Mouse (Mus musculus): ENCODE results near the gene Ksr1. TPM values are rescaled to one million over a fixed set of nuclear protein-coding genes. Genes with fewer than 3 reads are reported as not detected.

Gene Ksr1
- polyA plus RNA-seq, 1 experiment from 2014 or later, result 5.7 TPM

GRCm38 (mm10) chr11:79182881-79183280 lies 36.7 kb upstream of the Ksr1 start:
- no peaks in the 10 kb centered on the region for H3K9me3 ChIP-seq (ENCODE audit: control insufficient read depth, low read length)
- WGBS, result 76% methylated on average over 12 of the region's 12 CpGs
- H3K9ac ChIP-seq (ENCODE audit: low read length), result no peak overlapping the region
- H3K4me1 ChIP-seq (ENCODE audit: control insufficient read depth, insufficient read depth, low read length), result no peaks in the 10 kb centered on the region
- H3K4me2 ChIP-seq (ENCODE audit: low read depth), result no peak overlapping the region
- DNase-seq (ENCODE audit: low spot score) (no peak), ATAC-seq (ENCODE audit: insufficient read depth, low FRiP score, low TSS enrichment) (no peak)
- H3K36me3 ChIP-seq (ENCODE audit: control insufficient read depth, insufficient read depth, low read length), result no peaks in the 10 kb centered on the region
- no peak overlapping the region for H3K27ac ChIP-seq (ENCODE audit: low read depth, low read length)
- H3K4me3 ChIP-seq (ENCODE audit: low read depth, low read length), result no peak overlapping the region
- H3K27me3 ChIP-seq (ENCODE audit: control insufficient read depth, insufficient read depth, low read length), result no peaks in the 10 kb centered on the region

- Histone ChIP-seq H3K9ac (ENCODE audit: low read length) (no peak overlapping the region), H3K27me3 (ENCODE audit: control insufficient read depth, insufficient read depth, low read length) (no peaks in the 10 kb centered on the region), H3K4me3 (ENCODE audit: low read depth, low read length) (no peak overlapping the region), H3K4me2 (ENCODE audit: low read depth) (no peak overlapping the region), H3K36me3 (ENCODE audit: control insufficient read depth, insufficient read depth, low read length) (no peaks in the 10 kb centered on the region), H3K4me1 (ENCODE audit: control insufficient read depth, insufficient read depth, low read length) (no peaks in the 10 kb centered on the region), H3K9me3 (ENCODE audit: control insufficient read depth, low read length) (no peaks in the 10 kb centered on the region), H3K27ac (ENCODE audit: low read depth, low read length) (no peak overlapping the region)
- ATAC-seq (ENCODE audit: insufficient read depth, low FRiP score, low TSS enrichment) (no peak), DNase-seq (ENCODE audit: low spot score) (no peak)
- 93% methylated on average over 4 of the region's 4 CpGs for WGBS
These were observed 35.7 kb upstream of the Ksr1 start for GRCm38 (mm10) chr11:79181914-79182313.

DNA sequence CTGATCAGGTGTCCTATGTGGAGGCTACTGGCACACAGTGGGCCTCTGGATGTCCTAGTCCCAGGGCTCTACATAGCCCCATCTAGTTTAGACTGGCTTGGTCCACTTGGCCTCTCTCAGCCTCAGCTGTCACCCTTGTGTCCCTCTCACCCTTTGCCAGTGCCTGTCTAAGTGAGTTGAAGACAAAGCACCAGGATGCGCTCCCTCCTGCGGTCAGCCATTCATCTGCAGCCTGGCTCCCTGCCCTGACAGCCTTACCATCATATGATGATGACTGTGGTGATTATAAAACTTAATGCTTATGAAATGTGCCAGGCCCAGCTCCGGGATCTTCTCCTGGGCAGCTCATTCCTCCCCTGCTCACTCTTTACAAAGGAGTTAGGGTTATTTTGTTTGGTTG lies 30.5 kb upstream of the Ksr1 start:
- no peak for DNase-seq (ENCODE audit: low spot score)
- ATAC-seq (ENCODE audit: insufficient read depth, low FRiP score, low TSS enrichment), result no peak
- Histone ChIP-seq H3K4me3 (ENCODE audit: low read depth, low read length) (no peak overlapping the region), H3K27me3 (ENCODE audit: control insufficient read depth, insufficient read depth, low read length) (no peaks in the 10 kb centered on the region), H3K36me3 (ENCODE audit: control insufficient read depth, insufficient read depth, low read length) (no peaks in the 10 kb centered on the region), H3K9me3 (ENCODE audit: control insufficient read depth, low read length) (no peaks in the 10 kb centered on the region; the same call in 1 of the 2 replicates), H3K27ac (ENCODE audit: low read depth, low read length) (no peak overlapping the region), H3K4me1 (ENCODE audit: control insufficient read depth, insufficient read depth, low read length) (no peaks in the 10 kb centered on the region), H3K4me2 (ENCODE audit: low read depth) (no peak overlapping the region), H3K9ac (ENCODE audit: low read length) (no peak overlapping the region)
- 90% methylated on average over 3 of the region's 3 CpGs for WGBS

GRCm38 (mm10) chr11:79172054-79172453 lies 25.8 kb upstream of the Ksr1 start:
- ATAC-seq (ENCODE audit: insufficient read depth, low FRiP score, low TSS enrichment) (no peak), DNase-seq (ENCODE audit: low spot score) (no peak)
- Histone ChIP-seq H3K27ac (ENCODE audit: low read depth, low read length) (no peak overlapping the region), H3K4me3 (ENCODE audit: low read depth, low read length) (no peak overlapping the region), H3K4me1 (ENCODE audit: control insufficient read depth, insufficient read depth, low read length) (no peaks in the 10 kb centered on the region), H3K4me2 (ENCODE audit: low read depth) (no peak overlapping the region), H3K9me3 (ENCODE audit: control insufficient read depth, low read length) (no peaks in the 10 kb centered on the region; the same call in 1 of the 2 replicates), H3K27me3 (ENCODE audit: control insufficient read depth, insufficient read depth, low read length) (no peaks in the 10 kb centered on the region), H3K36me3 (ENCODE audit: control insufficient read depth, insufficient read depth, low read length) (no peaks in the 10 kb centered on the region), H3K9ac (ENCODE audit: low read length) (no peak overlapping the region)
- WGBS, result 84% methylated on average over 7 of the region's 7 CpGs

DNA sequence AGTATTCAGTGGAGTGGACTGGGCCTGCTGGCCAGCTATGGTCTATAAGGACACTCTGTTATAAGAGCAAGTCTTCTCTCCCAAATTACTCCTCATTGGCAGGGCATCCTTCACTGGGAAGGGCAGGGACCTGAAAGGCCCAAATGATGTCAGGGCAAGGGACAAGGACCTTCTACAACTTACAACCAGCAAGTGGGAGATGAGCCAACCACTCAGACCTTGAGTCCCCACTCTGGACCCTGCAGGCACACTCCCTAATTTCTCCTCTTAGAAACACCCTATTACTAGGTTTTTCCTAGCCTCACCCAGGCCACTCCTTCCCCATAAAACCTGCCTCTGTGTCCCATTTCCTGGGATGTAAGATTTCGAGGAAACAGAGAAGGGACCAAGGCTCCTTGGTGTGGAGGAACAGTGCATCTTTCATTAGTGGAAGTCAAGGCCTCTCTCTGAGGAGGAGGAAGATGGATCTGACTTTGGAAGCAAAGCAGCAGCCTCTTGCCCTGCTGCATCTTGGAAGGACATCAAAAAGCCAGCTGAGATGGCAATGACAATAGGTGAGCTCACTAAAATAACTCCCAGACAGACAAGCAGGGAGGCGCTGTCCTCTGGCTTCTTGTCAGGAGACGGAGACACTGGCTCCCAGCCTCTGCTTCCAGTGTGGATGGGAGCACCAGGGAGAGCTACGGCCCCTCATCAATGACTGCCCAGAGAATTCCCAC lies 20.5 kb upstream of the Ksr1 start:
- H3K4me1 ChIP-seq (ENCODE audit: control insufficient read depth, insufficient read depth, low read length), result no peaks in the 10 kb centered on the region
- DNase-seq (ENCODE audit: low spot score) (no peak), ATAC-seq (ENCODE audit: insufficient read depth, low FRiP score, low TSS enrichment) (no peak)
- WGBS, result 63% methylated on average over 4 of the region's 4 CpGs
- H3K27me3 ChIP-seq (ENCODE audit: control insufficient read depth, insufficient read depth, low read length), result no peaks in the 10 kb centered on the region
- H3K4me2 ChIP-seq (ENCODE audit: low read depth), result no peak overlapping the region
- no peaks in the 10 kb centered on the region for H3K36me3 ChIP-seq (ENCODE audit: control insufficient read depth, insufficient read depth, low read length)
- no peak overlapping the region for H3K9ac ChIP-seq (ENCODE audit: low read length)
- no peak overlapping the region for H3K27ac ChIP-seq (ENCODE audit: low read depth, low read length)
- no peaks in the 10 kb centered on the region for H3K9me3 ChIP-seq (ENCODE audit: control insufficient read depth, low read length)
- H3K4me3 ChIP-seq (ENCODE audit: low read depth, low read length), result no peak overlapping the region

DNA sequence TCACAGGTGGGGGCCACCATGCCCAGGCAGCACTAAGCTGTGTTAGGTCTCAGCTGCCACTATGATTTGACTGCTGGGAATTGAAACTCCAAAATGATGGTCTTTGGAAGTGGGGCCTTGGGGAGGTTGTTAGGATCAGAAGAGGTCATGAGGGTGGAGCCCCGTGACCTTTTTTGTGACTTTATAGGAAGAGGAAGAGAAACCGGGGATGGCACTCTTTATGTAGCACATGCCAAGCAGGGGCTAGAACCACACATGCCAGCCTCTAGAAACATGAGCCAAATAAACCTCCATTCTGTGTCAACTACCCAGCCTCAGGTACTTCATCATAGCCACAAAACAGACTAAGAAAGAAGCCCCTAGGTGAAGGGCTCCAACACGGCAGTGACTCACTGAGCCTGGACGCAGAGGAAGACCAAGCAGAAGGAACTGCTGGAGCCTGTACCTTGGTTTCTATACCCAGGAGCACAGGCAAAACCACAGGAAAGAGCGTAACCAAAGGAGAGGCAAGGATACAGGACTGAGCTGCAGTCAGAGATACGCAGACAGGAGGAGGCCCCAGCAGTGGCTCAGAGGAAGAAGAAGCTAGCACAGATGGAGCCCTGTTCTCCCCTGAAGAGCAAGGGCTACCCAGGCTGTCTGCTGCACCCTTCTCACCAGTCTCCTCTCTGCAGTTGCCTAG lies 15.0 kb upstream of the Ksr1 start:
- H3K9me3 ChIP-seq (ENCODE audit: control insufficient read depth, low read length), result no peaks in the 10 kb centered on the region
- H3K27ac ChIP-seq (ENCODE audit: low read depth, low read length), result no peak overlapping the region
- H3K27me3 ChIP-seq (ENCODE audit: control insufficient read depth, insufficient read depth, low read length), result no peaks in the 10 kb centered on the region
- no peak overlapping the region for H3K4me2 ChIP-seq (ENCODE audit: low read depth)
- ATAC-seq (ENCODE audit: insufficient read depth, low FRiP score, low TSS enrichment), result no peak
- H3K9ac ChIP-seq (ENCODE audit: low read length), result no peak overlapping the region
- no peak overlapping the region for H3K4me3 ChIP-seq (ENCODE audit: low read depth, low read length)
- H3K4me1 ChIP-seq (ENCODE audit: control insufficient read depth, insufficient read depth, low read length), result 0 out of 2 replicates have a peak, but pooled peaks cover 2% of the 10 kb centered on the region
- no peaks in the 10 kb centered on the region for H3K36me3 ChIP-seq (ENCODE audit: control insufficient read depth, insufficient read depth, low read length)
- WGBS, result 89% methylated on average over 6 of the region's 6 CpGs
- DNase-seq (ENCODE audit: low spot score), result no peak

GRCm38 (mm10) chr11:79160127-79160526 lies 13.9 kb upstream of the Ksr1 start:
- WGBS, result 82% methylated on average over 6 of the region's 6 CpGs

DNA sequence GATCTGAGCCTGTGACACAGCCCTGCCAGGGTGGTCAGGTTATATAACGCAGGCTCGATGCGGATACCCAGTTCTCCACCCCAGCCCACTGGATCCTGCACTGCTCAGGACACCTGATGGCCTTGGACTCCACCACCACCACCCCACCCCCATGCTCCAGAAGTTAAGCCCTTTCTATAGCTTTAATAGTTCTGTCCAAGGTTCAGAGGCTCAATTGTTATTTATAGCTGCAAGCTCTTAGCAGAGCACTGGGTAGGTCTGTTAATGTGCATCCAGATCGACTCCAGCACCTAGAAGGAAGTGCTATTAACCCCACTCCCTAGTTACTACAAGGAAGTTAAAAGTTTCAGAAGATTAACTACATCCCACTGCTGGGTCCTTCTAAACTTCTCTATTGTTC lies 11.5 kb upstream of the Ksr1 start:
- no peak overlapping the region for H3K4me3 ChIP-seq (ENCODE audit: low read depth, low read length)
- H3K9me3 ChIP-seq (ENCODE audit: control insufficient read depth, low read length), result no peaks in the 10 kb centered on the region
- H3K27ac ChIP-seq (ENCODE audit: low read depth, low read length), result no peak overlapping the region
- H3K4me2 ChIP-seq (ENCODE audit: low read depth), result no peak overlapping the region
- H3K9ac ChIP-seq (ENCODE audit: low read length), result no peak overlapping the region
- H3K27me3 ChIP-seq (ENCODE audit: control insufficient read depth, insufficient read depth, low read length), result no peaks in the 10 kb centered on the region
- DNase-seq (ENCODE audit: low spot score), result no peak
- 0 out of 2 replicates have a peak, but pooled peaks cover 2% of the 10 kb centered on the region for H3K4me1 ChIP-seq (ENCODE audit: control insufficient read depth, insufficient read depth, low read length)
- no peaks in the 10 kb centered on the region for H3K36me3 ChIP-seq (ENCODE audit: control insufficient read depth, insufficient read depth, low read length)
- 81% methylated on average over 4 of the region's 4 CpGs for WGBS
- no peak for ATAC-seq (ENCODE audit: insufficient read depth, low FRiP score, low TSS enrichment)

More at GRCm38 (mm10) chr11:79160127-79160526, 13.9 kb upstream of the Ksr1 start:
- no peak overlapping the region for H3K9ac ChIP-seq (ENCODE audit: low read length)
- no peaks in the 10 kb centered on the region for H3K36me3 ChIP-seq (ENCODE audit: control insufficient read depth, insufficient read depth, low read length)
- H3K4me2 ChIP-seq (ENCODE audit: low read depth), result no peak overlapping the region
- 0 out of 2 replicates have a peak, but pooled peaks cover 2% of the 10 kb centered on the region for H3K4me1 ChIP-seq (ENCODE audit: control insufficient read depth, insufficient read depth, low read length)
- no peak overlapping the region for H3K27ac ChIP-seq (ENCODE audit: low read depth, low read length)
- ATAC-seq (ENCODE audit: insufficient read depth, low FRiP score, low TSS enrichment) (no peak), DNase-seq (ENCODE audit: low spot score) (no peak)
- H3K27me3 ChIP-seq (ENCODE audit: control insufficient read depth, insufficient read depth, low read length), result no peaks in the 10 kb centered on the region
- no peak overlapping the region for H3K4me3 ChIP-seq (ENCODE audit: low read depth, low read length)
- H3K9me3 ChIP-seq (ENCODE audit: control insufficient read depth, low read length), result no peaks in the 10 kb centered on the region

GRCm38 (mm10) chr11:79155348-79155747 lies 9.1 kb upstream of the Ksr1 start:
- Histone ChIP-seq H3K27me3 (ENCODE audit: control insufficient read depth, insufficient read depth, low read length) (no peaks in the 10 kb centered on the region), H3K9me3 (ENCODE audit: control insufficient read depth, low read length) (no peaks in the 10 kb centered on the region), H3K4me2 (ENCODE audit: low read depth) (no peak overlapping the region), H3K9ac (ENCODE audit: low read length) (no peak overlapping the region), H3K27ac (ENCODE audit: low read depth, low read length) (no peak overlapping the region), H3K4me1 (ENCODE audit: control insufficient read depth, insufficient read depth, low read length) (0 out of 2 replicates have a peak, but pooled peaks cover 2% of the 10 kb centered on the region), H3K36me3 (ENCODE audit: control insufficient read depth, insufficient read depth, low read length) (no peaks in the 10 kb centered on the region), H3K4me3 (ENCODE audit: low read depth, low read length) (no peak overlapping the region)
- WGBS, result 69% methylated on average over 6 of the region's 6 CpGs
- DNase-seq (ENCODE audit: low spot score), result no peak
- no peak for ATAC-seq (ENCODE audit: insufficient read depth, low FRiP score, low TSS enrichment)

Measured in neural tube, embryonic 11.5 days (tissue).